Mouse (Mus musculus): ENCODE results near the gene Ppox. TPM values are rescaled to one million over a fixed set of nuclear protein-coding genes. Genes with fewer than 3 reads are reported as not detected.

Gene Ppox
- total RNA-seq, 1 experiment from 2014 or later, result 18.0 TPM

DNA sequence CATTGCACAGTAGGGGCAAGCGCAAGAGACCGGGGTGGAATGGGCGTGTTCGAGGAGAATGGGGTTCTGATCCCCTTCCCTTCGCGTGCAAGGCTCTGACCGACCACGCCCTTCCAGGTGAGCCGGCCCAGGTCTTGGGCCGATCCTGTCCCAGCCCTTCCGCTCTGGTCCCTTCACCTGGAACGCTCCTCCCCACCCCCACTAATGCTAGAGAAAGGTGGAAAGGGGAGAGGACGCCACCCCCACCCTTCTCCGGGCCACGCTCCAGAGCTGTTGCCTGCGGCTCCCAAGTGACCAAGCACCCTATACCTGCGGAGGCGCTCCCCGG is 10.4 kb downstream of the Ppox start:
- ATAC-seq (replicated peaks; ENCODE audit: low read depth, poor library complexity, severe bottlenecking), result peak; percentile 52

DNA sequence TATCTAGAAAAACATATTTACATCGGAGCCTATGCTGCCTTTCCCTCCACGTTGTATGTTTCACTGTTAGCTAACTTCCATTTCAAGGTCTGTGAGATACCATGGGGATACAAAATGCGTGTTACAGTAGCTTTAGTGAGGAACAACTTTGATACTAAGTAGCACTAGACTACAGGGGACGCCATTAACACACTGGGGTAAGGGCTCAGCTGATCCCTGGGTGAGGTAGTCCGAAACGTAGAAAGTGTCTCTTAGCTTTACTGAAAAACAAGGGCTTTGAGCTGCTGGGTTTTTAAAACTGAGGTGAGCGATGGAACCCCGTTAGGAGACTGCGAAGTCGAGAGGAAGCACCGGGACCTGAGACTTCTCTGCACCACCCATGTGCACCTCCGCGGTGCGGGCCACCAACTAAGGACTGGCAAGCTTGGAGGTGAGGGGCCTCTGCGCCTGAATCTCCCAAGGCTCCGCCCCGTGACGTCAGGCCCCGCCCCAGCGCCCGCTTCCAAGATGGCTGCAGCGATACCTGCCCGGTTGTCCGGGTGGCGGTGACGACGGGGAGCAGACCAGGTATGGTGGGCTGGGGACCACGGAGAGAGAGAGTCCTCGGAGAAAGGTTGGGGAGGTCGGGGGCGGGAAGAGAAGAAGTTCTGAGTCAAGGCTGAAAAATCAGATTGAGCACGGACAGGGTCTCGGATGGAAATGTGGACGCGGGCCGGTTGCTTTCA is 11.0 kb downstream of the Ppox start, which contains the start of gene B4galt3:
Gene B4galt3 (plus strand): TSS at position 481 of the 725 bp plus-strand sequence.
- peak; percentile 94 for ATAC-seq (replicated peaks; ENCODE audit: low read depth, poor library complexity, severe bottlenecking)

DNA sequence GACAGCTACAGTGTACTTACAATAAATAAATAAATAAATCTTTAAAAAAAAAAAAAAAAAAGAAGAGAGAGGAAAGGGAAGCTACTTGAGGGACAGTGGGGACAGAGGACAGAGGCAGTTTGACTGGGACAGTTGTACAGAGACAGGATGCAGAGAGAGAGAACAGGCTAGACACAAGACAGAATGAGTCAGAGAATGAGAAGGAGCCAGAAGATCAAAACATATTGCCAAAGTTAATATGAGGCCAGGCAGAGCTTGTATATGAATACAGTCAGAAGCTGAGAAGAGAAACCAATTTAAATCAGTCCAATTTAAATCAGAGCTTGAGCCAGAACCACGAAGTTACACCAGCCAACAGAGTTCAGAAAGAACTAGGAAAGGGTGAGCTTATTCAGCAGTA is 12.6 kb downstream of the Ppox start:
- ATAC-seq (replicated peaks; ENCODE audit: low read depth, poor library complexity, severe bottlenecking), result no peak

DNA sequence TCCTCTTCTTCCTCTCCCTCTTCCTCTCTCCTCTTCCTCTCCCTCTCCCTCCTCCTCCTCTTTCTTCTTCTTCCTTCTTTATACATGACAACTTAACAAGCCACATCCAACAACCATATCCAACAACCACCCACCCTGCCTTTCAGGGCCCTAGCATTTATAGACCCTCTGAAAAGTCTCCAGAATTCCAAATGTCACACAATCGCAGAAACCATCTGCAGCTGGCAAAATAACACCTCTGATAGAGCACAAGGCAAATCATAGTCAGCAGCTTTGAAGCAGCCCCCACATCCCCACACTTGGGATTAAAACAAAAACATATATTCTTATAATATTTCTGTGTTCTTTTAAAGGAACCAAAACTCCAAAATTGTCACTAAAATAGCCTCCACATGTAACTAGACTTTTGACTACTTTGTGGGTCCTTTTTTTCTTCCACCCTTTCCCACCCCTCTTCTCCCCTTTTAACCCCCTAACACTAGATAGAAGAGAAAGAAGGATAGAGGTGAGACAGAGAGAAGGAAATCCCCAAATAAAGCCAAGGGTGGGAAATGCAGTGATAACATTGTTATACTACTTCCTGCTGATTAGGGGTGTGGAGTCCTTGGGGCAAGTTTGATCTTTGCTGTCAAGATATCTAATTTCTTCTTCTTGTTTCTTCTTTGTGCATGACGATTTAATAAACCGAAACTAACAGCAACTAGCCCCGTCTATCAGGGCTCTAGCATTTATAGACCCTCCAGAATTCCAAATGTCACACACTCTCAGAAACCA is 14.8 kb downstream of the Ppox start:
- ATAC-seq (replicated peaks; ENCODE audit: low read depth, poor library complexity, severe bottlenecking), result no peak

DNA sequence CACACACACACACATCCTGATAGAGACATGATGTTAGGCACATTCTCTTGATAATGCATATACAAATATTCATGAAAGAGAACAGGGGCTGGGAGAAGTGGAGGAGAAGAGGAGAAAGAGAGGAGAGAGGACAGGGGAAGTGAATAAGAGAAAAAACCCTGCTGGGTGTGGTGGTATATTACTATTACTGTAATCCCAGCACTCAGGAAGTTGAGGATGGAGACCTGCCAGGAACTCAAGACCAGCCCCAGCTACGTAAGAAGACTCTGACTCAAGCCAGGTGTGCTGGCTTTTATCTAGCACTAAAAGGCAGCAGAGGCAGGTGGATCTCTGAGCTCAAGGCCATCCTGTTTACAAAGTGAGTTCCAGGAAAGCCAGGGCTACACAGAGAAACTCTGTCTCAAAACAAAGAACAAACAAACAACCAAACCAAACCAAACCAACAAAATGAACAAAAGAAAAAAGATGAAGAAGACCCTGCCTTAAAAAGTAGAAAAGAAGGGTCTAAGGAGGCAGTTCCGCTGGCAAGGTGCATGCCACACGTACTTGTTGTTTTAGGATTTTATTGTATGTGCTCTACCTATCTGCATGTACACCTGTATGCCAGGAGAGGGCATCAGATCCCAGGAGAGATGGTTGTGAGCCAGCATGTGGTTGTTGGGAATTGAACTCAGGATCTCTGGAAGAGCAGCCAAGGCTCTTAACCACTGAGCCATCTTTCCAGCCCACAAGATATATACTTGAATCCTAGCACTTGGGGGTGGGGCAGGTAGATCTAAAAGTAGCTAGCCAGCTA is 17.1 kb downstream of the Ppox start:
- ATAC-seq (replicated peaks; ENCODE audit: low read depth, poor library complexity, severe bottlenecking), result no peak

DNA sequence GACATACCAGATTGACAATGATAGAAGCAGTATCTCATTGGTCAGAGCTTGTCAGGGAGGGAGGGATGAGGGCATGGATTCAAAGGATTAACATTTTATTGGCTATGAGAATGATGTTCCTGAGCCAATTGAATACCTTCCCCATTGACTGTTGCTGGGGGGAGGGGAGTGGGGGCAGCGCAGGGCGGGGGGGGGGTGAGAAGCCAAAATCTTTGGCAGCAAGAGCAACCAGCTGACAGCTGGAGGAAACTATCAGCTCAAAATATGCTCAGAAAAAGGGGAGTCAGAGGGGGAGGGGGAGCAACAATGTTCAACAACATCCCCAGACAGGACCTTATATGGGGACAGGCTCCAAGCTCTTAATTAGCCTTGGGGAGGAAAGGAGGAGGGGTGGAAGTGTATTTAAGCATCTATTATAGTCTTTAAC is 17.8 kb downstream of the Ppox start:
- ATAC-seq (replicated peaks; ENCODE audit: low read depth, poor library complexity, severe bottlenecking), result no peak

DNA sequence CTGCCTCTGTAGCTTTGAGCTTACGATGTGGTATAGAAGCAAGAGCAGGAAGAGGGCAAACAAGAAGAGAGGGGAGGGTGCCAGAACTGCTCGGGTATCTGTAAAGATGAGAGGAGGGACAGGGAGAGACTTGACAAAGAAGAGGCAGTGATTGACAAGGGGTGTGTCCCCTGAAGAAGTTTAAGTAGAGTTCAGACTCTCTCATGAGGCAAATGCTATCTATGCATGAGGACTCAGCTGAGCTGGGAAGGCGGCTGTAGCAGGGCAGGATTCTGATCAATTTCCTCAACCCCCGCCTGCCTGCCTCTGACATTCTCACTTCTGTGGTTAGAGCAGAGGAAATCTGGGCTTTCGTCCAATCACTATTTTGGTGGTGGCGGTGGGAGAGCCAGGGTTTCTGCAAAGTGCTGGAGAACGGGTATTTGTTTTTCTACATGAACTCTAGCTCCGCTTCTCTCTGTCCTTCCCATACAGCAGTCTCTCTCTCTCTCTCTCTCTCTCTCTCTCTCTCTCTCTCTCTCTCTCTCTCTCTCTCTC is 18.3 kb downstream of the Ppox start:
- ATAC-seq (replicated peaks; ENCODE audit: low read depth, poor library complexity, severe bottlenecking), result peak; percentile 76

DNA sequence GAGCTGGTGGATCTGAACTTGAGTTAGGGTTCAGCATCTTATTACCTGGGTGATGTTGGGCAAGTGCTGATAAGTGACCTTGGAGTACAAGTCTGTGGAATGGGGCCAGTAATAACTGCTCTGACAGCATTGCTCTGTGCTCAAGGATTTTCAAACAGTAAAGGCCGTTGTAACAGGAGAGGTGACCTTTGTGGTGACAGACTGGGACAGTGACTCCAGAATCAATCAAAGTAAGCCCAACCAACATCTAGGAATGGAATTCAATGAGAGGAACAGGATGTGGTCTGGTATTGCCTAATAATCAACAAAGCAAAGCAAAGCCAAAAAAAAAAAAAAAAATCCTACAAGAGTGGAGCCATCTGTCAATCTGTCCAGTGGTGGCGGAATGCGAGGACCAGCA is 20.7 kb downstream of the Ppox start:
- ATAC-seq (replicated peaks; ENCODE audit: low read depth, poor library complexity, severe bottlenecking), result no peak

DNA sequence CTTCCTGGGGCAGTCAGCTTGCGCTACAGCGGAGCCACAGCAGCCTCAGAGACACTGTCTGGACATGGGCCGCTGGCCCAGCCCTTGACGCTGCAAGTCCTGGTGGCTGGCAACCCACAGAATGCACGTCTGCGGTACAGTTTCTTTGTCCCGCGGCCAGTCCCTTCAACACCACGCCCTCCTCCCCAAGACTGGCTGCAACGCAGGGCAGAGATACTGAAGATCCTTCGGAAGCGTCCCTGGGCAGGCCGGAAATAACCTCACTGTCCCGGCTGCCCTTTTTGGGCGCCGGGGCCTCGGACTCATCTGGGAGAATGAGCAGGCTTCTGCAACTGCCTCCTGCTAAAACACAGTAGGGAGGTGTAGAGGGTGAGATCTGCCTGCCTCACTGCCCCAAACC is 22.1 kb downstream of the Ppox start:
- ATAC-seq (replicated peaks; ENCODE audit: low read depth, poor library complexity, severe bottlenecking), result 0 out of 2 replicates have a peak, but pooled peaks have one; percentile 20

DNA sequence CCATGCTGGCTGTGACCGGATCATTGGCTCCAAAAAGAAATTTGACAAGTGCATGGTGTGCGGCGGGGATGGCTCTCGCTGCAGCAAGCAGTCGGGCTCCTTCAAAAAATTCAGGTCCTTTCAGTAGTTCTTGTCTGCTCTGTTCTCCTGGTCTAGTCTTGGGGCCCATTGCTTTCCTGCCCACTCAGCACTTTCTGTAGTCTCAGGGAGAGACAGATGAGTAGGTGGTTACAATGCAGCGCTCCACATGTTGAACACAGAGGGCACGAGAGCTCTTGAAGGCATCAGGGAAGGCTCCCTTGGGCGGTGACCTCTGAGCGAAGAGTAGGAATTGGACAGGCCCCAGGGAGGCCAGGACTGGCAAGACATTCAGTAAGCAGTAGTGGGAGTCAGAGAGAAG is 23.2 kb downstream of the Ppox start:
- no peak for ATAC-seq (replicated peaks; ENCODE audit: low read depth, poor library complexity, severe bottlenecking)

DNA sequence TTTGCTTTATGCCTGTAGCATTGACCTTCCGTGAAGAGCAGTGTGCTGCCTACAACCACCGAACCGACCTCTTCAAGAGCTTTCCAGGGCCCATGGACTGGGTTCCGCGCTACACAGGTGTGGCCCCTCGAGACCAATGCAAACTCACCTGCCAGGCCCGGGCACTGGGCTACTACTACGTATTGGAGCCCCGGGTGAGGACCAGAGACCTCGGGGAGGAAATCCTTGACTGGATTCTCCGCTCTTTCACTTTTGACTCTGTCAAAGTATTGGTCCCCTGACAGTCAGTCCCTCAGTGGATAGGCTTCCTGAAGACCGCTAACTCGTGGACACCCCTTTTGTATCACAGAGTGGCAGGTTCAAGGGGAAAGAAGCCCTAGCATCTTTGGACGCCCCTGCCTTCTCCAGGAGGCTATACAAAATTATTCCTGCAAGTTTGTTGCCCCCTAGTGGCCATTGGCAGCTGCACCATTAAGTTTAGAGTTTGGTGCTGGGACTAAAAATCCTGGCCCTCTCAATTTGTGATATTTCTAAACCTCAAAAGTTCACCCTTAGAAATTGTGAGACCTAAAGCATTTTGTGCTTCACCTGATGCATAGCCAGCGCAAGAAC is 23.9 kb downstream of the Ppox start:
- ATAC-seq (replicated peaks; ENCODE audit: low read depth, poor library complexity, severe bottlenecking), result peak; percentile 60; the same call in 1 of the 2 replicates

DNA sequence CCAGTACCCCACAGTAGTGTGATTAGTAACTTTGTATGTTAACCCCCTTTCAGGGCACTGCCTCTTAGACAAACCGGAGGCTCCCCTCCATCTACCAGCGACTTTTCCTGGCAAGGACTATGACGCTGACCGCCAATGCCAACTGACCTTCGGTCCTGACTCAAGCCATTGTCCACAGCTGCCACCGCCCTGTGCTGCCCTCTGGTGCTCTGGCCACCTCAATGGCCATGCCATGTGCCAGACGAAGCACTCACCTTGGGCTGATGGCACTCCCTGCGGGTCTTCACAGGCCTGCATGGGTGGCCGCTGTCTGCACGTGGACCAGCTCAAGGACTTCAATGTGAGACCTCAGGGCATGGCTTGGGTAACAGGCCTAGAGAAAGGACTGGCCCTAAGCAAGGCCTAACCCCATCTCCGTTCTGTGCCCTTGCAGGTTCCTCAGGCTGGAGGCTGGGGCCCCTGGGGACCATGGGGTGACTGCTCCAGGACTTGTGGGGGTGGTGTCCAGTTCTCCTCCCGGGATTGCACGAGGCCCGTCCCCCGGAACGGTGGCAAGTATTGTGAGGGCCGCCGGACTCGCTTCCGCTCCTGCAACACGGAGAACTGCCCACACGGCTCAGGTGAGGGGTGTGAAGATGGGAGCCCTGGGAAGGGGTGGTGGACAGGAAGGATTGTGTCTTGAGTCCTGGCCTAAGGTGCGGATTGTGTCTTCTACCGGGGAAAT is 24.7 kb downstream of the Ppox start:
- ATAC-seq (replicated peaks; ENCODE audit: low read depth, poor library complexity, severe bottlenecking), result no peak

DNA sequence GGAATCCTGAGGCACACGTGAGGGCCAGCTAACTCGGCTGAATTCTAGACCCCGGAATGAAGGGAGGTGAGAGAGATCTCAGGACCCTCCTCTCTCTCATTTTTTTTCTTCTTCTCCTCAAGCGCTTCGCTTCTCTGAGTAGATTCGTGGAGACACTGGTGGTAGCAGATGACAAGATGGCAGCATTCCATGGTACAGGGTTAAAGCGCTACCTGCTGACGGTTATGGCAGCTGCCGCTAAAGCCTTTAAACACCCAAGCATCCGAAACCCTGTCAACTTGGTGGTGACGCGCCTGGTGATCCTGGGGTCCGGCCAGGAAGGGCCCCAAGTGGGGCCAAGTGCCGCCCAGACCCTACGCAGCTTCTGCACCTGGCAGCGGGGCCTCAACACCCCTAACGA is 28.6 kb downstream of the Ppox start:
- ATAC-seq (replicated peaks; ENCODE audit: low read depth, poor library complexity, severe bottlenecking), result no peak

DNA sequence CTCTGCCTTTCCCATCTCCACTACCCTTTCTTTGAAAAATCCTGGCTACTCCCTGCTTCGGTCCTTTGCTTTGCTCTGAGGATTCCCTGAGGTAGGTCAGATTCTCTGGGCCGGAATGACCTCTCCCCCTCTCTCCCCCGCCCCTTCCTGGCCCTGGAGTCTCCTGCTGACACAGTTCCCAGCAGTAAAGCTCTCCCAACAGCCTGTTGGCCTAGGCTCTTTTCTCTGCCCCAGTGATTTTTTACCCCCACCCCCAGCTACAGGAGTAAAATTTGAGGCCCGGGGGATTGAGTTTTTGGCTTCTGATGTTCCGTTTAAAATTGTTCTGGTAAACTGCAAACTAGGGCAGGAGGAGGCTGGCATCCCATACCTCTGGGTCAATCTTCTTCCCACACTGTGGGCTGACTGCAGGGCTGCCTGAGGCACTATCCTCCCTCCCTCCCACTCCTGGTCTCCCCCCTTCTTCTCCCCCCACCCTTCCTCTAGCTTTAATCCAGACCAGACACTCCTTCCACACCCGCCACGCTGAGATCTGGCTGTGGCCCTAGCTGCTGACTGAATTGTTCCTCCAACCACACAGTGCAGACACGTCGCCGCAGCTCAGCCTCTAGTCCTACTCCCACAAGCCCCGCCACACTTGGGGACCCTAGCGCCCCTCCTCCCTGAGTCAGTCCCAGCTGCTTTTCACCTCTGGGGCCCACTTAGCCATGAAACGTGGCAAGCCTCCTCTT is 29.2 kb downstream of the Ppox start:
- no peak for ATAC-seq (replicated peaks; ENCODE audit: low read depth, poor library complexity, severe bottlenecking)

DNA sequence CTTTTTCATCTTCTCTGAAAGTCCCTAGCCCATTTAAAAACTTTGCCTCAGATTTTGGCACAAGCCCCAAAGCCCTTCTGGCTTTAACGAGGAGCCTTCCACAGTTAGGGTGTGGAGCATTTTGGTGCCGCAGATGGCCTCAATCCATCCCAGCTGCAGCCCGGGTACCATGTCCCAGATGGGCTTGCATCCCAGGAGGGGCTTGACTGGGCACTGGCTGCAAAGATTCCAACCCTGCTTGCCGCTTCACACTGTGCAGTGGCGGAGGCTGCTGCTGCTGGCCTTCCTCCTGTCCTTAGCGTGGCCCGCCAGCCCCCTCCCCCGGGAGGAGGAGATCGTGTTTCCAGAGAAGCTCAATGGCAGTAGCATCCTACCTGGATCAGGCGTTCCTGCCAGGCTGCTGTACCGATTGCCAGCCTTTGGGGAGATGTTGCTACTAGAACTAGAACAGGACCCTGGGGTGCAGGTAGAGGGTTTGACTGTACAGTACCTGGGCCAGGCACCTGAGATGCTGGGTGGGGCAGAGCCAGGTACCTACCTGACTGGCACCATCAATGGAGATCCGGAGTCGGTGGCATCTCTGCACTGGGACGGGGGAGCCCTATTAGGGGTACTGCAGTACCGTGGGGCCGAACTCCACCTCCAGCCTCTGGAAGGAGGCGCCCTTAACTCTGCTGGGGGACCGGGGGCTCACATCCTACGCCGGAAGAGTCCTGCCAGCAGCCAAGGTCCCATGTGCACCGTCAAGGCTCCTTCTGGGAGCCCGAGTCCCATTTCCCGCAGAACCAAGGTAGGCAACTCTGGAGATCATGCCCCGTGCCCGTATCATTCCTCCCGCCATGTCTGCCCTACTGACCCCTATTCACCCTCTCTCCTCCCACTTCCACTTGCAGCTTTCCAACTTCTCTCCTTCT is 30.0 kb downstream of the Ppox start, which contains the start of gene Ndufs2:
Gene Ndufs2 (minus strand): TSS at position 709 of the 914 bp plus-strand sequence.
- ATAC-seq (replicated peaks; ENCODE audit: low read depth, poor library complexity, severe bottlenecking), result no peak

DNA sequence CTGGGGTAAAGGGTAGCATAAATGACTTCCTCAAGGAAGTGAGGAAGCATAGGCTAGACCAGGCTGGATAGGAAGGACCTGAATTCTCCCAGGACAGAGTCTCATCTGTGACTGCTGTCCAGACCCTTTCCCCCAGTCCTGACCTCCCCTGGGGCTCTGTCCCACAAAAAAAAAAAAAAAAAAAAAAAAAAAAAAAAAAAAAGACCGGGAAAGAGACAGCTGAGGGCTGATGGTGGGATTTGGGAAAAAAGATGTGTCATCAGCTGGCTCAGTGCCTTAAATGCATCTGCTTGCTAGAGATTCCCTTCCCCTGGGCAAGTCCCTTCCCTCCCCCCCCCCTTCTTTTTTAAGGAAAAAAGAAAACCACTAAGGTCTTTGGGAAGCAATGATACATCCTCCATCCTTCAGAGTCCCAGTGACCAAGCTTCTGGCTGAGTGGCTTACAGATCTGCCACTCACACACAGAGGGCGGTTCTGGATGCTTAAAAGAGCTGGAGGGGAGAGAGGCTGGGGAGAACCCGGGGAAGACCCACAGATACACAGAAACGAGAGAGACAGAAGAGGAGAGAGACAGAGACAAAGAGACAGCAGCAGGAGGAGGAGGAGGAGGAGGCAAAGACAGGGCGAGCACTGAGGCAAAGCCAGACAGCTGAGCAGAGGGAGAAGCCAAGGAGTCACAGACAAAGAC is 30.9 kb downstream of the Ppox start, which contains the start of gene Adamts4:
Gene Adamts4 (plus strand): TSS at position 509 of the 688 bp plus-strand sequence.
- no peak for ATAC-seq (replicated peaks; ENCODE audit: low read depth, poor library complexity, severe bottlenecking)
